Mouse (Mus musculus): Measurements from ENCODE around the gene Mdp1. TPM values are rescaled to one million over a fixed set of nuclear protein-coding genes. Genes with fewer than 3 reads are reported as not detected.

The Mdp1 gene
- 18.4 and 18.5 TPM in 2 replicates for polyA plus RNA-seq (2015; fragmentation: Nextera tagmentation; extraction: Ambion mirVana)

- H3K36me3 ChIP-seq (replicated peaks): peaks cover 44% of the 10 kb centered on the region
- WGBS (ENCODE audit: insufficient replicate concordance): under 1% methylated on average over 39 of the region's 39 CpGs
- peak within 1 kb of the TSS; percentile 77 for H3K4me3 ChIP-seq (replicated peaks)
- H3K9me3 ChIP-seq (replicated peaks): no peaks in the 10 kb centered on the region
- H3K9ac ChIP-seq: peak within 1 kb of the TSS; percentile 72
- peak within 1 kb of the TSS; percentile 74 for H3K4me2 ChIP-seq
- H3K27me3 ChIP-seq: no peaks in the 10 kb centered on the region
- H3K27ac ChIP-seq (replicated peaks): peak within 1 kb of the TSS; percentile 78
- peaks cover 26% of the 10 kb centered on the region for H3K4me1 ChIP-seq (replicated peaks)
- ATAC-seq (ENCODE audit: insufficient read depth): peak; percentile 94
Observed at GRCm38 (mm10) chr14:55659960-55660573, at the start of gene Mdp1. TSS of gene Mdp1 (minus strand) at chr14:55660508.

GRCm38 (mm10) chr14:55709509-55709908 lies 49.2 kb upstream of the Mdp1 start:
- no peaks in the 10 kb centered on the region for H3K9me3 ChIP-seq (replicated peaks)
- no peaks in the 10 kb centered on the region for H3K36me3 ChIP-seq (replicated peaks)
- WGBS (ENCODE audit: insufficient replicate concordance): 82% methylated on average over 4 of the region's 4 CpGs
- no peak overlapping the region for H3K9ac ChIP-seq
- no peak for ATAC-seq (ENCODE audit: insufficient read depth)
- H3K4me1 ChIP-seq (replicated peaks): peaks cover 45% of the 10 kb centered on the region
- H3K27me3 ChIP-seq: peaks cover 12% of the 10 kb centered on the region; the same call in 1 of the 2 replicates
- no peak overlapping the region for H3K4me3 ChIP-seq (replicated peaks)
- no peak overlapping the region for H3K27ac ChIP-seq (replicated peaks)
- no peak overlapping the region for H3K4me2 ChIP-seq

- no peak overlapping the region for H3K4me2 ChIP-seq
- WGBS (ENCODE audit: insufficient replicate concordance): 25% methylated on average over 5 of the region's 5 CpGs
- H3K9me3 ChIP-seq (replicated peaks): no peaks in the 10 kb centered on the region
- H3K9ac ChIP-seq: no peak overlapping the region
- H3K36me3 ChIP-seq (replicated peaks): no peaks in the 10 kb centered on the region
- peaks cover 30% of the 10 kb centered on the region for H3K4me1 ChIP-seq (replicated peaks)
- H3K27me3 ChIP-seq: 0 out of 2 replicates have a peak, but pooled peaks cover 4% of the 10 kb centered on the region
- no peak overlapping the region for H3K4me3 ChIP-seq (replicated peaks)
- H3K27ac ChIP-seq (replicated peaks): no peak overlapping the region
- peak; percentile 43; the same call in 1 of the 2 replicates for ATAC-seq (ENCODE audit: insufficient read depth)
Observed at GRCm38 (mm10) chr14:55707397-55707796, 47.1 kb upstream of the Mdp1 start.

- Histone ChIP-seq H3K27ac (replicated peaks) (no peak overlapping the region), H3K27me3 (no peaks in the 10 kb centered on the region), H3K36me3 (replicated peaks) (no peaks in the 10 kb centered on the region), H3K4me2 (no peak overlapping the region), H3K9me3 (replicated peaks) (no peaks in the 10 kb centered on the region), H3K4me1 (replicated peaks) (peaks cover 27% of the 10 kb centered on the region), H3K9ac (no peak overlapping the region), H3K4me3 (replicated peaks) (no peak overlapping the region)
- ATAC-seq (ENCODE audit: insufficient read depth): no peak
- WGBS (ENCODE audit: insufficient replicate concordance): 47% methylated on average over 8 of the region's 8 CpGs
Observed at GRCm38 (mm10) chr14:55706051-55706600, 45.8 kb upstream of the Mdp1 start.

GRCm38 (mm10) chr14:55702761-55703160 lies 42.5 kb upstream of the Mdp1 start:
- H3K36me3 ChIP-seq (replicated peaks): no peaks in the 10 kb centered on the region
- no peaks in the 10 kb centered on the region for H3K27me3 ChIP-seq
- H3K4me1 ChIP-seq (replicated peaks): peaks cover 21% of the 10 kb centered on the region
- H3K4me2 ChIP-seq: no peak overlapping the region
- ATAC-seq (ENCODE audit: insufficient read depth): no peak
- H3K27ac ChIP-seq (replicated peaks): no peak overlapping the region
- no peaks in the 10 kb centered on the region for H3K9me3 ChIP-seq (replicated peaks)
- no peak overlapping the region for H3K4me3 ChIP-seq (replicated peaks)
- 71% methylated on average over 6 of the region's 6 CpGs for WGBS (ENCODE audit: insufficient replicate concordance)
- H3K9ac ChIP-seq: no peak overlapping the region

GRCm38 (mm10) chr14:55701131-55701530 lies 40.8 kb upstream of the Mdp1 start:
- Histone ChIP-seq H3K4me3 (replicated peaks) (no peak overlapping the region), H3K27ac (replicated peaks) (no peak overlapping the region)

GRCm38 (mm10) chr14:55697226-55697625 lies 36.9 kb upstream of the Mdp1 start:
- no peaks in the 10 kb centered on the region for H3K27me3 ChIP-seq
- 44% methylated on average over 4 of the region's 4 CpGs for WGBS (ENCODE audit: insufficient replicate concordance)
- H3K4me3 ChIP-seq (replicated peaks): no peak overlapping the region
- no peak overlapping the region; the same call in 1 of the 2 replicates for H3K4me2 ChIP-seq
- ATAC-seq (ENCODE audit: insufficient read depth): no peak
- H3K4me1 ChIP-seq (replicated peaks): no peaks in the 10 kb centered on the region; the same call in 1 of the 2 replicates
- no peaks in the 10 kb centered on the region for H3K9me3 ChIP-seq (replicated peaks)
- no peaks in the 10 kb centered on the region for H3K36me3 ChIP-seq (replicated peaks)
- H3K9ac ChIP-seq: no peak overlapping the region
- H3K27ac ChIP-seq (replicated peaks): peak overlapping the region; percentile 20; the same call in 1 of the 2 replicates

More at GRCm38 (mm10) chr14:55701131-55701530, 40.8 kb upstream of the Mdp1 start:
- Histone ChIP-seq H3K27me3 (no peaks in the 10 kb centered on the region), H3K4me2 (no peak overlapping the region), H3K9ac (no peak overlapping the region), H3K9me3 (replicated peaks) (no peaks in the 10 kb centered on the region), H3K4me1 (replicated peaks) (peaks cover 6% of the 10 kb centered on the region), H3K36me3 (replicated peaks) (no peaks in the 10 kb centered on the region)
- 63% methylated on average over 9 of the region's 9 CpGs for WGBS (ENCODE audit: insufficient replicate concordance)
- no peak for ATAC-seq (ENCODE audit: insufficient read depth)

GRCm38 (mm10) chr14:55689433-55689832 lies 29.1 kb upstream of the Mdp1 start:
- 60% methylated on average over 10 of the region's 10 CpGs for WGBS (ENCODE audit: insufficient replicate concordance)
- Histone ChIP-seq H3K9ac (no peak overlapping the region), H3K4me1 (replicated peaks) (no peaks in the 10 kb centered on the region), H3K9me3 (replicated peaks) (no peaks in the 10 kb centered on the region), H3K4me2 (no peak overlapping the region), H3K4me3 (replicated peaks) (no peak overlapping the region), H3K27me3 (0 out of 2 replicates have a peak, but pooled peaks cover 5% of the 10 kb centered on the region), H3K27ac (replicated peaks) (no peak overlapping the region), H3K36me3 (replicated peaks) (no peaks in the 10 kb centered on the region)
- no peak for ATAC-seq (ENCODE audit: insufficient read depth)

- WGBS (ENCODE audit: insufficient replicate concordance): 17% methylated on average over 3 of the region's 3 CpGs
- H3K4me2 ChIP-seq: peak overlapping the region; percentile 75
- ATAC-seq (ENCODE audit: insufficient read depth): peak; percentile 3; the same call in 1 of the 2 replicates
- peak overlapping the region; percentile 94 for H3K27ac ChIP-seq (replicated peaks)
- peak overlapping the region; percentile 80 for H3K4me3 ChIP-seq (replicated peaks)
- H3K9ac ChIP-seq: peak overlapping the region; percentile 73
- H3K9me3 ChIP-seq (replicated peaks): no peaks in the 10 kb centered on the region
- no peaks in the 10 kb centered on the region for H3K27me3 ChIP-seq
- H3K4me1 ChIP-seq (replicated peaks): peaks cover 27% of the 10 kb centered on the region
- H3K36me3 ChIP-seq (replicated peaks): peaks cover 35% of the 10 kb centered on the region
Observed at GRCm38 (mm10) chr14:55682118-55682493, 21.8 kb upstream of the Mdp1 start.

GRCm38 (mm10) chr14:55681160-55682117 lies 21.1 kb upstream of the Mdp1 start, which contains the start of gene Tinf2:
TSS of gene Tinf2 (minus strand) at chr14:55681820.
- peak within 1 kb of the TSS; percentile 80 for H3K4me3 ChIP-seq (replicated peaks)
- H3K9ac ChIP-seq: peak within 1 kb of the TSS; percentile 73
- H3K27ac ChIP-seq (replicated peaks): peak within 1 kb of the TSS; percentile 94
- ATAC-seq (ENCODE audit: insufficient read depth): peak; percentile 93
- H3K4me1 ChIP-seq (replicated peaks): peaks cover 27% of the 10 kb centered on the region
- WGBS (ENCODE audit: insufficient replicate concordance): under 1% methylated on average over 66 of the region's 66 CpGs
- H3K27me3 ChIP-seq: no peaks in the 10 kb centered on the region
- peaks cover 41% of the 10 kb centered on the region for H3K36me3 ChIP-seq (replicated peaks)
- H3K4me2 ChIP-seq: peak within 1 kb of the TSS; percentile 75
- H3K9me3 ChIP-seq (replicated peaks): no peaks in the 10 kb centered on the region

GRCm38 (mm10) chr14:55677615-55678014 lies 17.3 kb upstream of the Mdp1 start:
- Histone ChIP-seq H3K9ac (no peak overlapping the region), H3K27ac (replicated peaks) (no peak overlapping the region), H3K36me3 (replicated peaks) (peaks cover 57% of the 10 kb centered on the region), H3K4me1 (replicated peaks) (peaks cover 35% of the 10 kb centered on the region), H3K9me3 (replicated peaks) (no peaks in the 10 kb centered on the region), H3K27me3 (no peaks in the 10 kb centered on the region), H3K4me2 (no peak overlapping the region), H3K4me3 (replicated peaks) (no peak overlapping the region)
- no peak for ATAC-seq (ENCODE audit: insufficient read depth)
- WGBS (ENCODE audit: insufficient replicate concordance): 67% methylated on average over 4 of the region's 4 CpGs

All from liver, embryonic 15.5 days (tissue).